Mouse (Mus musculus) embryonic fibroblast, embryonic 13.5 days (primary cell): ENCODE results near the gene Rtp3.

Experiments
- CTCF ChIP-seq: IDR thresholded peaks from 2 replicates; pipeline ENCODE4 v1.5.1; 2011; ENCODE audit warnings: mild to moderate bottlenecking, control low read depth, low read length, moderate library complexity, borderline replicate concordance; ENCODE audit not compliant: insufficient read depth
- POLR2A ChIP-seq: IDR thresholded peaks from 2 replicates; pipeline ENCODE4 v1.6.1; 2011; ENCODE audit warnings: low read depth, mild to moderate bottlenecking, control low read depth, low read length, moderate library complexity

DNA sequence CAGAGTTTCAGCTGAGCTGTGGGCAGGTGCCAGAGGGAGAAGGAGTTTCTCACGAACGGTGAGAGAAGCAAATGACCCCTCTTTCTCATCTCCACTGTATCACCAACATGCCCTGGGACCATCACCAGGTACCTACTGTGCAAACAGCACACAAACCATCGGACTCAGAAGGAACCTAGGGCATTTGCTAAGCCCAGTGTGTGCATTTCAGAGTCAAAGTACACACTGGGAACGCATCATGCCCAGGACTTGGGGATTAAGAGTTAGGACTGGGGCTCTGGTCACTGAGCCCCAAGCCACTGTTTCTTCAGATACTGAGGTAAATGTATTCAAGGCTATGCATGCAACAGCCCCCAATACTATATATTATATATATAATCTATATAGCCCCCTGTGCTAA, 3.1 kb downstream of the Rtp3 start:
- TF ChIP-seq CTCF (no peak), POLR2A (no peak)
